Mouse (Mus musculus): ENCODE results near the gene Zscan4-ps3.
"Not testable (repeated sequence)": the region's sequence is repeated elsewhere in the genome, so short reads cannot be mapped to it uniquely, and the experiment has no call there.

Zscan4-ps3 gene

GRCm38 (mm10) chr7:11609008-11609407, at the start of gene Zscan4-ps3:
TSS of gene Zscan4-ps3 (plus strand) at chr7:11609308.
- not testable (repeated sequence) for DNase-seq (ENCODE audit: low read depth, low spot score)

DNA sequence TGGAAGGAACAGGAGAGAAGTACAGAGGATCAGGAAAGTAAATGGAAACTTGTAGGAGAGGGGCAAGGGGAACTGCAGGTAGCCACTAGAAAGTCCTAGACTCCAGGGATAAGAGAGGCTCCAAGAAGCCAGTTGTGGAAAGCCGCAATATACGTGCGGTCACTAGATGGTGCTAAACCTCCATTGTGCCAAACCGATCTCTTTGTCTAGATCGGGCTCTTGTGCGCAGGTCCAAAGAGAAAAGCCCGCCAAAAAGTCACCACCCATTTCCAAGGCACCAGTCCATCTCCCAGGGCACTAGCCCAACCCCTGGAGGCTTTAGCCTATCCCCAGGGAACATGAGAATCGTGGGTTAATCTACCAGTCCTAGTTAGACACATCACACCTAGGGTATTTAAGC, 8.0 kb downstream of the Zscan4-ps3 start:
- DNase-seq (ENCODE audit: low read depth, low spot score): not testable (repeated sequence)

All from retina, postnatal 7 days (tissue).